Mouse (Mus musculus) heart, embryonic 12.5 days (tissue): ENCODE data around the gene Ypel4. TPM values are rescaled to one million over a fixed set of nuclear protein-coding genes. Genes with fewer than 3 reads are reported as not detected.

ENCODE experiments used
- ATAC-seq: fragments of 200-750 bp; cut with Nextera tagmentation; 2 replicates; pipeline ENCODE4 v1.8.0; 2017; ENCODE audit warnings: moderate TSS enrichment, moderate library complexity; ENCODE audit not compliant: insufficient number of reproducible peaks, low FRiP score
- H3K27ac ChIP-seq: fragments of 300-500 bp; sonication (generic); 2 replicates; pipeline ENCODE4 v1.5.1; 2016; ENCODE audit warnings: mild to moderate bottlenecking, moderate library complexity; ENCODE audit not compliant: poor library complexity, severe bottlenecking
- H3K27me3 ChIP-seq: fragments of 300-500 bp; sonication (generic); replicated peaks from 2 replicates; pipeline ENCODE4 v1.6.1; 2016; ENCODE audit warnings: mild to moderate bottlenecking, moderate library complexity
- H3K36me3 ChIP-seq: fragments of 300-500 bp; sonication (generic); 2 replicates; pipeline ENCODE4 v1.6.1; 2016; ENCODE audit warnings: mild to moderate bottlenecking, moderate library complexity
- H3K4me1 ChIP-seq: fragments of 300-500 bp; sonication (generic); replicated peaks from 2 replicates; pipeline ENCODE4 v1.6.1; 2016; ENCODE audit warnings: mild to moderate bottlenecking
- H3K4me2 ChIP-seq: fragments of 300-500 bp; sonication (generic); 2 replicates; pipeline ENCODE4 v1.6.1; 2016; ENCODE audit warnings: mild to moderate bottlenecking, moderate library complexity
- H3K4me3 ChIP-seq: fragments of 300-500 bp; sonication (generic); 2 replicates; pipeline ENCODE4 v1.5.1; 2016; ENCODE audit warnings: mild to moderate bottlenecking
- H3K9ac ChIP-seq: fragments of 300-500 bp; sonication (generic); 2 replicates; pipeline ENCODE4 v1.6.1; 2016; ENCODE audit warnings: mild to moderate bottlenecking, moderate library complexity
- H3K9me3 ChIP-seq: fragments of 300-500 bp; sonication (generic); replicated peaks from 2 replicates; pipeline ENCODE4 v1.6.1; 2016; ENCODE audit warnings: mild to moderate bottlenecking, moderate library complexity
- WGBS: fragments of 180-500 bp; shearing (Covaris S2); methylation state at CpG from one replicate; pipeline ENCODE4 v1.1.7; 2016; 5-methylcytosine and 5-hydroxymethylcytosine counted together
- polyA plus RNA-seq: library from polyadenylated mRNA; unstranded; fragments of >200 nt; fragmentation: Nextera tagmentation; extraction: Ambion mirVana; gene quantifications from 2 replicates; pipeline ENCODE4 v1.2.1, GENCODE M21; 2016

The Ypel4 gene
- polyA plus RNA-seq = 10.0 and 11.5 TPM in 2 replicates

- Histone ChIP-seq H3K36me3 (no peaks in the 10 kb centered on the region), H3K27me3 (0 out of 2 replicates have a peak, but pooled peaks cover 3% of the 10 kb centered on the region), H3K9me3 (no peaks in the 10 kb centered on the region), H3K9ac (peak within 1 kb of the TSS; percentile 62), H3K27ac (peak within 1 kb of the TSS; percentile 58; the same call in 1 of the 2 replicates), H3K4me1 (peaks cover 51% of the 10 kb centered on the region), H3K4me3 (peak within 1 kb of the TSS; percentile 50), H3K4me2 (peak within 1 kb of the TSS; percentile 69)
- 4% methylated on average over 8 of the region's 8 CpGs for WGBS
- ATAC-seq = peak; percentile 77
Observed at GRCm38 (mm10) chr2:84733579-84734300, at the start of gene Ypel4. Gene Ypel4, plus strand, starts transcription at chr2:84734058.

DNA sequence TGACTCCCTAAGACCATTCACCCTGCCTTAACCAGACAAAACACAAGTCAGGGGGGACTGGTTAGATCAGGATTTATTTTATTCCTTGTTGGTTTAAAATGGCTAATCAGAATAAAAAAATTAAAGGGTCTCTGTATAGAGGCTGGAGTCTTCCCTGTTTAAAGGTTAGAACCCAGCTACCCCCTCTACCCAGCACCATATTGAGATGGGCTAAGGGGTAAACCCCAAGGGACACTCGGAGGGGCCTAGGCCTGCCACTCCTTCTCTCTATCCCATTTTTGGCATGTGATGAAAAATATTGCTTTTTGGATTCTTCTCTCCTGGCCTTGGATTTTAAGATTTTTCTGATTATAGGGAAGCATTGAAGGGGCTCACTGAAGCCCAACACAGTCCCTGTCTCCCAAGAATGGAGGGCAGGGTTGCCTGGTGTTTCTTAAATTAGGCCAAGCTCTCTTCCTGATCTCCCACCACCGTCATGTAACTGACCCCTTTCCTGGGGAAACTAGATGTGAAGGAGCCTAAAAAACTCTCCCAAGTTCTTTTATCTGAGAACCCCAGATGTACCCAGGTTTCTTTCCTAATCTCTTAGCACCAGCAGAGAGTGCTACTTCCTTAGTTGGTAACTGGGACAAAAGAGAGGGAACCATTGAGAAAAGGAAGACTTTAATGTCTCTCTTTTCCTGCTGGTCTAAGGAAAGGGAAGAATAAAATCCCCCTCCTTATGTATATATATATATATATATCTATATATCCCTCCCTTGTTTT lies 45.6 kb upstream of the Ypel4 start:
- ATAC-seq = no peak
- 59% methylated on average over 2 of the region's 2 CpGs for WGBS
- Histone ChIP-seq H3K27me3 (no peaks in the 10 kb centered on the region), H3K9me3 (no peaks in the 10 kb centered on the region), H3K4me2 (no peak overlapping the region), H3K36me3 (peaks cover 84% of the 10 kb centered on the region), H3K27ac (no peak overlapping the region), H3K4me1 (no peaks in the 10 kb centered on the region), H3K9ac (no peak overlapping the region), H3K4me3 (no peak overlapping the region)

- Histone ChIP-seq H3K4me2 (no peak overlapping the region), H3K4me3 (no peak overlapping the region), H3K27ac (no peak overlapping the region), H3K9ac (no peak overlapping the region), H3K36me3 (peaks cover 88% of the 10 kb centered on the region), H3K27me3 (no peaks in the 10 kb centered on the region), H3K9me3 (no peaks in the 10 kb centered on the region), H3K4me1 (no peaks in the 10 kb centered on the region)
- WGBS = 87% methylated on average over 12 of the region's 12 CpGs
- no peak for ATAC-seq
Observed at GRCm38 (mm10) chr2:84690050-84690449, 43.8 kb upstream of the Ypel4 start.

DNA sequence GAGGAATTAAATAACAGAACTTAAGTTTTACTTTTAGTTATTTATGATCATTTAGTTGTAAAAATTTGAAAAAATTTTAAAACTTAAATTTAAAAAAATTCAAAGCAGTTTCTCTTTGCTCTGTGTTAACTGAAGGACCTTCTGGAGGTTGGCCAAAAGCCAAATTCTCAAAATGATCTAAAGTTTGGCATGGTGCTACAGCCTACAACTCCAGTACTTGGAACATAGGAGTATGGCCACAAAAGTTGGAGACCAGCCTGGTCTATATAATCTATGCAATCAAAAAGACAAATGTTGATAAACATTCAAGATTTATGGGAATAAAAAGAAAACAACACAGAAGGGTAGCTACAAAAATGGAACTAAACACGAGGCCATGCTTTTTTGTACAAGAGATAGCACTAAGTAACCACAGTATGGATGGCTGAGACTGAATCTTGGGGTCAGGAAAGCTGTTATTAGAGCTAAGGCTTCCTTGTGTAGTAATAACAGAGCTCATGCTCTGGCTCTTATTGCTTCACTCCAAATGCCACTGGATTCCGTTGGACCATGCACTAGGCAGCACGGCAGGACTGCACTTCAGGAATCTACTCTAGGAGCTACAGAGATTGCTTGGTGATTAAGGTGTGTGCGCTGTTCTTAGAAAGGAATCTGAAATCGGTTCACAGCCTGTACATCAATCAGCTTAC lies 38.7 kb upstream of the Ypel4 start:
- Histone ChIP-seq H3K4me1 (no peaks in the 10 kb centered on the region), H3K9me3 (no peaks in the 10 kb centered on the region), H3K9ac (no peak overlapping the region), H3K27ac (no peak overlapping the region), H3K36me3 (peaks cover 67% of the 10 kb centered on the region), H3K4me2 (no peak overlapping the region), H3K4me3 (no peak overlapping the region), H3K27me3 (no peaks in the 10 kb centered on the region)
- ATAC-seq = no peak
- 92% methylated on average over 5 of the region's 5 CpGs for WGBS

DNA sequence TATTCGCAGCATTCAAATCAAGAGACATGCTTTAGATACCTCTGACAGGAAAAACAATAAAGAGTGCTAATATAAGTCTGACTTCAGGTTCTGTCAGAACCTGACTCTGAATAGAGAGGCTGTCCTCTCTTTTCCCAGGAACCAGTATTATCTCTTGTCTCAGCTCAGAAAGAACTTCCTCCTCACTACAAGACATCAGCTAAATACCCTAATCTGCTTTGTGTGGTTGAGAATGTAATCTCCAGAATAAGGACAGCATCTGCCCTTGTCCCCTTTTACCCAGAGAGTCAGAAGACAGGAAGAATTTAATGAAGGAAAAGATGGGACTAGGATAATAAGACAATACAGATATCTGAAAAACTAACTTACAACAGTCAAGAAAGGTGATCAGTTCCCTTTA lies 30.4 kb upstream of the Ypel4 start:
- Histone ChIP-seq H3K4me2 (no peak overlapping the region), H3K27me3 (no peaks in the 10 kb centered on the region), H3K4me1 (0 out of 2 replicates have a peak, but pooled peaks cover 3% of the 10 kb centered on the region), H3K9ac (no peak overlapping the region), H3K36me3 (peaks cover 41% of the 10 kb centered on the region), H3K9me3 (no peaks in the 10 kb centered on the region), H3K27ac (no peak overlapping the region), H3K4me3 (no peak overlapping the region)
- ATAC-seq = no peak
- 64% methylated on average over 1 of the region's 1 CpGs for WGBS

DNA sequence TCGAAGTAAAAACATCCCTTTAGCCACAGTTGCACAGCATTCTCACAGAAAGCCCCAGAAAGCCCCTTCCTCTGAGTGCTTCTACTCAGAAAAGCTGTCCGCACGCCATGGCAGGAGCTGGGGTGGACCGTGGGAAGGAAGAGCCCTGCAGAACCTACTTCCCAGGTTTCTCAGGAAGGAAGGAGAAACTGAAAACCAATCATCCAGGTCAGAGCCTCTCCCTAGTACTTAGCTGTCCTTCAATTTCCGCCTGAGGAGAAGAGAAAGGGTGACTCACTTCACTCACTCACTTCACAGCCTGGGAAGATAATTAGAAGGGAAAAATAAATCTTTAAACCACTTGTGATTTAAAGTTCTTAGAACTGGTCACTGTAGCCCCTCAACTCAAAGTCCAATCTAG lies 29.5 kb upstream of the Ypel4 start:
- H3K36me3 ChIP-seq = peaks cover 44% of the 10 kb centered on the region
- H3K27me3 ChIP-seq = no peaks in the 10 kb centered on the region
- no peak overlapping the region for H3K9ac ChIP-seq
- no peak overlapping the region for H3K27ac ChIP-seq
- no peak overlapping the region for H3K4me3 ChIP-seq
- H3K4me1 ChIP-seq = 0 out of 2 replicates have a peak, but pooled peaks cover 3% of the 10 kb centered on the region
- H3K9me3 ChIP-seq = no peaks in the 10 kb centered on the region
- H3K4me2 ChIP-seq = no peak overlapping the region
- no peak for ATAC-seq
- 74% methylated on average over 5 of the region's 5 CpGs for WGBS

DNA sequence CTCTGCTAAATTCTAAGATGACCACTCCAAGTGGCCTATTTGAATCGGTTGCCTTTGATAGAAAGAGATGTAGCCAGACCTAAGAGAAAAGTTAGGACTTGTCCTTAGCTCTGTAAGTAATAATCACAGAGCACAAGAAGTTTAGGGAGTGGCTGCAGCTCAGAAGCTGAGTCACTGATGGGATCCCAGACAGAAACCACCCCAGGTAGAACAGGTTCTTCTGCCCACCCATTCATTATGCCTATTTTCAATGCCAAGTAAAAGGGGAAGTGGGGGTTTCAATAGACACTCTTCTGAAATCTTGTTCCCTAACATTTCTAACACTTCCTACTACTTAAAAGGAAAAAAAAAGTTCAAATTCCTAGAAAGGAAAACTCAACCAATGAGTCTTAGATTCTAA lies 28.6 kb upstream of the Ypel4 start:
- no peak overlapping the region for H3K9ac ChIP-seq
- 0 out of 2 replicates have a peak, but pooled peaks cover 3% of the 10 kb centered on the region for H3K4me1 ChIP-seq
- no peaks in the 10 kb centered on the region for H3K27me3 ChIP-seq
- no peak overlapping the region for H3K4me3 ChIP-seq
- H3K27ac ChIP-seq = no peak overlapping the region
- no peak overlapping the region for H3K4me2 ChIP-seq
- ATAC-seq = no peak
- 84% methylated on average over 1 of the region's 1 CpGs for WGBS
- no peaks in the 10 kb centered on the region for H3K9me3 ChIP-seq
- H3K36me3 ChIP-seq = peaks cover 49% of the 10 kb centered on the region

- Histone ChIP-seq H3K4me2 (no peak overlapping the region), H3K4me3 (no peak overlapping the region), H3K4me1 (peaks cover 7% of the 10 kb centered on the region), H3K27ac (no peak overlapping the region), H3K9ac (no peak overlapping the region), H3K9me3 (no peaks in the 10 kb centered on the region), H3K36me3 (peaks cover 50% of the 10 kb centered on the region), H3K27me3 (no peaks in the 10 kb centered on the region)
- 65% methylated on average over 1 of the region's 1 CpGs for WGBS
- ATAC-seq = no peak
Observed at GRCm38 (mm10) chr2:84707523-84707922, 26.3 kb upstream of the Ypel4 start.

DNA sequence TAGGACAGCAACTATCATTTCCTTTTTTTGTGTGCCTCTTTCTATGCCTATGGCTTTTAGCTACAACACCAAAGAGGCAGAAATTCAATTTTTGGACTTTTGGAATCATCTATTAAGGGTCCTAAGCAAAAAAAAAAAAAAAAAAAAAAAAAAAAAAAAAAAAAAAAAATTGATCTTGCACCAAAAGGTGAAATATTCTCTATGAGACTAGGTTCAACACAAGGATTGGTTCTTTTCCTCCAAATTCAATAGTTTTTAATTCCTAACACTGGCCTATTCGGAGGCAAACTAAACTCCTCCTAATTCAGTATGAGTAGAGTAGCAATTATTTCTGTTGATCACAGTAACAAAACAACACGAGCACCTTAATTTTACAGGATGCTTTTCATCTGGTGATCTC lies 22.0 kb upstream of the Ypel4 start:
- WGBS = 87% methylated on average over 2 of the region's 2 CpGs
- H3K27me3 ChIP-seq = no peaks in the 10 kb centered on the region
- H3K4me3 ChIP-seq = no peak overlapping the region

GRCm38 (mm10) chr2:84714422-84714810 lies 19.4 kb upstream of the Ypel4 start:
- under 1% methylated on average over 24 of the region's 26 CpGs for WGBS
- peak overlapping the region; percentile 76 for H3K4me3 ChIP-seq
- H3K4me1 ChIP-seq = peaks cover 23% of the 10 kb centered on the region
- peak overlapping the region; percentile 96 for H3K27ac ChIP-seq
- peak overlapping the region; percentile 92 for H3K4me2 ChIP-seq
- ATAC-seq = no peak
- H3K27me3 ChIP-seq = no peaks in the 10 kb centered on the region
- peaks cover 14% of the 10 kb centered on the region for H3K36me3 ChIP-seq
- peak overlapping the region; percentile 94 for H3K9ac ChIP-seq
- H3K9me3 ChIP-seq = no peaks in the 10 kb centered on the region

More for the DNA sequence above, 22.0 kb upstream of the Ypel4 start:
- ATAC-seq = no peak
- H3K27ac ChIP-seq = no peak overlapping the region
- H3K4me1 ChIP-seq = peaks cover 15% of the 10 kb centered on the region
- H3K36me3 ChIP-seq = peaks cover 37% of the 10 kb centered on the region
- no peak overlapping the region for H3K9ac ChIP-seq
- no peaks in the 10 kb centered on the region for H3K9me3 ChIP-seq
- no peak overlapping the region for H3K4me2 ChIP-seq
